Mouse (Mus musculus) CD4-positive, CD25-positive, alpha-beta regulatory T cell, adult 2 months (primary cell): Measurements from ENCODE around the gene Hist1h2ah.
A peak's percentile ranks its signal among the peaks of the same experiment; 100 is the strongest.

ENCODE experiments used
- DNase-seq: peaks from one replicate; pipeline ENCODE4 v3.0.0-alpha.2; 2012; ENCODE audit warnings: low read depth, low spot score

The Hist1h2ah gene

DNA sequence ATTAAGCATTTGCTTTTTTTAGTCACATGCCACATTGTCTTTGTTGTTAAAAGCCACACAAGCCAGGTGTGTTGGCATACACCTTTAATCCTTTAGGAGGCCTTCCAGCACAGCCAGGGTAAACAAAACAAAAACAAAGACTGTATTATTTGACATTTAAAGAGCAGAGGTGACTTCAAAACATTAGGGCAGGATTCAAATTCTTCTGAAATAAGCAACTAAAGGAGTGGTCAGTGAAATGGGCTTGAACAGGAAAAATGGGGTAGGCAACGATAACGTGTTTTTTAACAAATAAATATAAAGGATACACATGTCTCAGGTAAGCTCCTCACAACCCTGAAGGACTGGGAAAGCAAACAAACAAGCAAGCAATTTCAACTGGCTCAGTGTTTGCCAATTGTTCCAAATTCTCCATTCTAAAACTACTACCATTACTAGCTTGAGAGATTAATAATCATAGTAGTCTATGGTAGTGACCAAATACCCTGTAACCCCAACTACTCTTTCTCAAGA is 4.6 kb upstream of the Hist1h2ah start:
- DNase-seq = no peak

DNA sequence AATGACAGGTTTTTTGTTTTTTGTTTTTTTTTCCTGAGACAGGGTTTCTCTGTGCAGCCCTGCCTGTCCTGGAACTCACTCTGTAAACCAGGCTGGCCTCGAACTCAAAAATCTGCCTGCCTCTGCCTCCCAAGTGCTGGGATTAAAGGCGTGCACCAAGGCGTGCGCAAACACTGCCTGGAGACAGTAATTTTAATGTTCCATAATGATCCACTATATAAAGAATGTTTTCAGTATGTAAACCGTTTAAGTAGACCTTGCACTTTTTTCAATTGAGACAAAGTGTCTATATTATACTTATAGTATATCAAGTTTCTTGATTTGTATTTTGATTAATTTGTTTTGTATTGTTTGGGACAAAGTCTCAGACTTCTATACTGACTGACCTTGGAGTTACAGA is 4.0 kb upstream of the Hist1h2ah start:
- no peak for DNase-seq

GRCm38 (mm10) chr13:22037415-22037814 is 2.0 kb upstream of the Hist1h2ah start:
- no peak for DNase-seq

GRCm38 (mm10) chr13:22036986-22037385 is 1.6 kb upstream of the Hist1h2ah start:
- no peak for DNase-seq

DNA sequence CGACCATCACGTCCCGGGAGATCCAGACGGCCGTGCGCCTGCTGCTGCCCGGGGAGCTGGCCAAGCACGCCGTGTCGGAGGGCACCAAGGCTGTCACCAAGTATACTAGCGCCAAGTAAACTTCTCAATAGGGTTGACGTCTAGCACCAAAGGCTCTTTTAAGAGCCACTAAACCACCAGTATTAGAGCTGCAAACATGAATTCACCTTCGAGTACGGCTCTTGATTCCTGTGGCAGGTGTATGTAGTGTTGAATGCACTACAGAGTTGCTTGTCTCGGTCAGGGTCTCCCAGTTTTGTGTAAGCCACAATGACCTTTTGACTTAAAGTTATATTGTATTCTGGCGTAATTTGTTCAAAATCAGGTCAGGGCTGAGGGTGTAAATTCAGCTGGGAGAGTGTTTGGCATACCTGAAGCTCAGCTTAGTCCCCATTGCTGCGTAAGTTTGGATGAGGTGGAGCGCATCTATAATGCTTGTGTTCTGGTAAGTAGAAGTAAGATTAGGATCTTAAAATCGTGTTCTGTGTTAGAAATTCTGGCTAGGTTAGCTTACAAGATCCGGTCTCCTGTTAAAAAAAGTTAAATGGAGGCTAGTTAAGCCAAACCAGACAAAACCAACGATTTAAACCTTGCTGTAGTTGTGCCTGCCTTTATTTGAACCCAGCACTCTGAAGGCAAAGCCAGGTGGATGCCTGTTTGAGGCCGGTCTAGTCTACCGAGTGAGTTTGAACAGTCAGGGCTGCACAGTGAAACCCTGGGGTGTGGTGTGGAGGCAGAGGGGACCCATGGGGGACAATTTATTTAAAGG is 985 bp upstream of the Hist1h2ah start:
- no peak for DNase-seq

DNA sequence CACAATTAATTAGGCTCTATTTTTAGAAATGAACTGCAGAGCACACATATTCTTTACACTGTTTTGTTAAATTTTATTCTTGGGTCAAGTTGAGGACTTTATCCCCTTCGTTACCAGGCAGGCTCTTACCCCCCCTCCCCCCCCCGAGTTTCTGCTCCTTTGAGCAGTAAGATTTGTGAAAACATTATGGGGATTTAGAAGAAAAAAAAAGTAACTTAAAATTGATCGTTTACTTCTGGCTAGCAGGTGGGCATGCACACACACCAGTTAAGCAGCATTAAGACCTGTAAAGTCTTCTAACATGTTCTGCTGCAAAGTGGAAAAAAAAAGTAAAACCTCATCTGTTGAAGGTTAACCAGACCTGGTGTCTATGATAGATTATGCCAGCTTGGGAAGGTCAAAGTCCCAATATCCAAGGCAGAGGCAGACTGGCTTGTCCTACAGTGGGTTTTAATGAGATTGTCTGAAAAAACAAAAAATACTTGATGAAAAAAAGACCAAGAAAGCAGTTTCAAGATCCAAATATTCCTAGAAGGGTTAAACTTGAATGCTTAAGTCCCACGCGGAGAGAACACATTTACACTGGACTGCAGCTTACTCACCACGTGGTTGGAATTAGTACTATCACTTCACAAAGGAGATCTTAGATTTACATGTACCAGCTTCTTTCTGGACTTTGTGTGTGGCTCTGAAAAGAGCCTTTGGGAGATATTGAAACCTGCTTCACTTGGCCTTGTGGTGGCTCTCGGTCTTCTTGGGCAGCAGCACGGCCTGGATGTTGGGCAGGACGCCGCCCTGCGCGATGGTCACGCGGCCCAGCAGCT is 713 bp downstream of the Hist1h2ah start:
- no peak for DNase-seq

- no peak for DNase-seq
Measured at GRCm38 (mm10) chr13:22033741-22034442, 1.5 kb downstream of the Hist1h2ah start.

GRCm38 (mm10) chr13:22030493-22030892 is 4.9 kb downstream of the Hist1h2ah start:
- DNase-seq = peak; percentile 78

DNA sequence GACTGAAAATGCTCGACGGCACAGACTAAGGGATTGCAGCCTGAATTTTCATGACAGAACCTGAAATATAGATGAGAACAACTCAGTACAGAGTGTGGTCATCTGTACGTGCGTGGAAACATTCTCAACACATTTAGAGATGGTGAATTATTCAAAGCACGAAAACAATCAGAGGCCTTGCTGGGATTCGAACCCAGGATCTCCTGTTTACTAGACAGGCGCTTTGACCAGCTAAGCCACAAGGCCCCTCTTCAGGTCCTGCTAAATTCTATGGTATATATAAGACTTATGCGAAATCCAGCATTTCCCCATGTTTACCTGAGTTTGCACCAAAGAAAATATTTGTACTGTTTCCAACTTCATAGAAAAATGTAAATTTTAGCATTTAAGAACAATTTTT is 5.4 kb downstream of the Hist1h2ah start:
- no peak for DNase-seq

- DNase-seq = peak; percentile 93
Measured at GRCm38 (mm10) chr13:22028673-22029460, 6.5 kb downstream of the Hist1h2ah start.

GRCm38 (mm10) chr13:22026058-22027031 is 9.0 kb downstream of the Hist1h2ah start:
- peak; percentile 87 for DNase-seq

DNA sequence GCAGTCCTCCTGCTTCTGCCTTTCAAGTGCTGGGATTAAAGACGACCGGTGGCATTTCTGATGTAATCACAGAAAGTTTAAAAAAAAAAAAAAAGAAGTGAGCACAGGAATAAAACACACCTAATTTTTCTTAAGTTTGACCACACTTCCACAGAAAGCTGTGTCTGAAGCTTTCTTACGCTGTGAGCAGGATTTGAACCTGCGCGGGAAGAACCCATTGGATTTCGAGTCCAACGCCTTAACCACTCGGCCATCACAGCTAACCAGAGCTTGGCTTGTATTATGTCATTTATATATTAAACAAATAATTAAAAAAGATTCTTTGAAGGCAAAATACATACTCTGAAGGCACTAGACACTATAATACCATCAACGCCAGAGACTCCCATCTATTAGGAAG is 13.1 kb downstream of the Hist1h2ah start:
- DNase-seq = peak; percentile 85

DNA sequence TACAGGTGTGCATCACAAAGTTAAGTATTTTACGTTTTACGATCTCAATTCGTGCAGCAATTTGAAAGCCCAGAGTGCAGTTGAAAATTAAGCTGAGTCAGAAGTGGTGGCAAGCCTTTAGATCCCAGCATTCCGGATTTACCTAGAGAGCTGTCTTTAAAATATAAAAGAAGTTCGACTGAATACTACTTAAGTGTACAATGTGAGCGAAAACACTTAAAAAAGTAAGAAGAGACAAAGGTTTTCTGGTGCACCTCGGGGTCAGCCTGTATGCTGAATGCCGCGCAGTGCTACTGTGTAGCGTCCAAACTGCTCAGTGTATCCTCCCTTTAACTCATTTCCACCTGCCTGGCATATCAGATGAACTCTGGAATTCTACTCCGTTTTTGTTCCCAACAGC is 13.8 kb downstream of the Hist1h2ah start:
- DNase-seq = peak; percentile 27

DNA sequence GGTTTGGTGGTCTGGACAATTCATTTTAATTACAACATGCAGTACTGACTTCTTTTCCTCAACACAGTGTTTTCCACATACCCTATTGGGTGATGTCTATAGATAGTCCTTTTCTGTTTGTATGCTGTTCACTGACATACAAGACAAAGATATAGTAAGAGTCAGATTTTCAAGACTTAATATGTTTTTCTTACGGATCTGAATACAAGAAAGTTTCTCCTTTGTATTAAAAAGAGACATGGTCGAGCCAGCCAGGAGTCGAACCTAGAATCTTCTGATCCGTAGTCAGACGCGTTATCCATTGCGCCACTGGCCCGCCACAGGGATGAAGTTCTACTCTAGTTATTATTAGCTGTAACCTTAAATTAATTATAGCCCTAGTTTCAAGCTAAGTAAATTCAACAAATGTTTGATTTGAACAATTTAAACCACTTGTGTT is 14.4 kb downstream of the Hist1h2ah start:
- DNase-seq = peak; percentile 56

DNA sequence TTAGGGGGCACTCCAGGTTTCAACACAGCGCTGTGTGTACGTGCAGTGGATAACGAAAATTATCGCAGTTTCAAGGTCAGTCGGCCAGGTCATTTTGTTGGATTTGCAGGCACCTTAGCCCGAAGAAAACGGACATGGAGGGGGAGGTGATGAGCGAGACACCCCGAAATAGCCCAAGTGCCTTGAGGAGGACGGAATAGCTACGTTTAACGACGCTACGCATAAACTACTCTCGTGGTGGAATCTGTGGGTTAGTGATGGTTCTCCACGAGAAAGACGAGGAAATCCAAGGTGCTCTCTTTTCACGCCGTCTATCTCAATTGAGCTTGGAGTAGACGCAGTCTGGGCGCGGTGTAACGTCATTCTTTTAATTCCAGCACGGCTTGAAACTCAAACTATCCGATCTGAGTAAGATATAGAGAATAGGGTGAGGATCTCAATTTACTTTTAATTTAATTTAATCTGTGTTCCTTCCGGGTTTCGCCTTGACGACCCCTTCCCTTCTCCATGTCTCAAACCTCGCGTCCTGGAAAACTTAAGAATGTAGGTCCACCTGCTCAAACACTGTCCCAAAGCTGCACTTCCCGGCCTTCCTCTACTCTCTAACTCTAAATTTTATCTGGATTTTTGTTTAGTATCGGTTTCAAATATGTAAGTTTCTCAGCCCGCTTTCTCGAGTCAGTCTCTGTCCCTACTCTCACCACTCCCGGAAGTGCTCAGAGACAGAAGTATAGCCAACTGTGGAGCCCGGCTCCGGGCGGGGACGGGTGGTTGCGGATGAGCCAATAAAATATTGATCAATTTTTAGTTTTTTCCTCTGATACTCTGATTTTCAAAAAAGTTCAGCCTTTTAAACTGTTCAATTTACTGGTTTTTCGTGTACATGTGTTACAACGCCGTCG is 15.2 kb downstream of the Hist1h2ah start:
- peak; percentile 59 for DNase-seq

GRCm38 (mm10) chr13:22015479-22016450 is 19.6 kb downstream of the Hist1h2ah start:
- peak; percentile 93 for DNase-seq

DNA sequence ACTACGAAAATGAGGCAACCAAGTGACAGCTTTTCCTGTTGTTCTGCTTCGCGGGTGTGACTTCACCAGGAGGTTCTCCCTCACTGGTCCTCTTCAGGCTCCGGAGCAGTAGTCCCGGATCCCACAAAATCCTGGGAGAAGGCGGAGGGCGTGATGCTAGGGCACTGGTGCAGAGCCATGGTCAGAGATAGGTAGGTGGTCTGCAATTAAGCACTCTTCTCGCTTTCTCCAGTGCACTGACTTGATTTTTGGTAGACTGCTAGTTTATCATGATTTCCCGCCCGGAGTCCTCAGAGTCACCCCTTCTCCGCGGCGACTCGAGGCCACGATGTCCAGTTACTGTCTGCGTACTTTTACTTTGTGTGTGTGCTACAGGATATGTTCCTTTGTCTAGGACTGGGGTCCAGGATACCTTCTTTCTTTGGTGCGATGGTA is 20.9 kb downstream of the Hist1h2ah start:
- DNase-seq = no peak

DNA sequence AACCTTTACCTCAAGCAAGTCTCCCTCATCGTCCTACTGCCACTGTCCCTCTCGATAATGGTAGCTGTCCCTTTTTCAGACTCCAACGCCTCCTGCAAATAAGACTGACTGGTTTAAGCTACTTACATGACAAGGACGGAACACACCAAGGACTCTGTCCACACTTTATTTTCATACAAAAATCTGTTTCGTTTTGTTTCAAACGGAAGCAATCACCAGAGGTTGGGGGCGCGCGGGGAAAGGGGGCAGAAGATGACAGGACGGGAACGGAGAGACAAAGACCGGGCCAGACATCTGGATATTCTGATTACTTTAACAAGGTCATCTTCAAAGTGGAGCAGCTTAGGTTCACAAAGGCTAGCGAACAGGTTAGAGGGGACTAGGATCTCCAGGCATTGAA is 21.7 kb downstream of the Hist1h2ah start:
- DNase-seq = no peak
